In genomic region chr7:4502421-4503090, GRCm38 (mm10) we compare ENCODE assay signal across 8 mouse cellular contexts. TPM values are rescaled to one million over a fixed set of nuclear protein-coding genes. Genes with fewer than 3 reads are reported as not detected.
DNase-seq lines count a peak whose midpoint lies in the region; ATAC-seq and TF ChIP-seq lines count a peak whose summit lies in the region.

No protein-coding gene starts in this region.

- 9% methylated on average over 14 of the region's 14 CpGs for WGBS in forebrain, embryonic 13.5 days
- WGBS in kidney, embryonic 14.5 days = 8% methylated on average over 14 of the region's 14 CpGs
- 5% methylated on average over 14 of the region's 14 CpGs for WGBS in liver, embryonic 14.5 days (ENCODE audit: insufficient replicate concordance)

- no peaks in the 10 kb centered on the region for H3K27me3 ChIP-seq in forebrain, embryonic 13.5 days
- H3K27me3 ChIP-seq in kidney, embryonic 14.5 days (ENCODE audit: control insufficient read depth, insufficient read depth, low read length) = no peaks in the 10 kb centered on the region
- no peaks in the 10 kb centered on the region for H3K27me3 ChIP-seq in liver, embryonic 14.5 days (ENCODE audit: control insufficient read depth, insufficient read depth, low read length)

- TF ChIP-seq EP300 in liver, embryonic 14.5 days (IDR thresholded peaks at IDR 0.05; ENCODE audit: low read depth) = no peak

- H3K27ac ChIP-seq in forebrain, embryonic 13.5 days = no peak overlapping the region
- no peak overlapping the region; the same call in 1 of the 2 replicates for H3K27ac ChIP-seq in kidney, embryonic 14.5 days (ENCODE audit: low read depth, low read length)
- peak overlapping the region; percentile 86 for H3K27ac ChIP-seq in liver, embryonic 14.5 days

- H3K9me3 ChIP-seq in forebrain, embryonic 13.5 days (replicated peaks) = no peaks in the 10 kb centered on the region
- no peaks in the 10 kb centered on the region for H3K9me3 ChIP-seq in kidney, embryonic 14.5 days (ENCODE audit: control insufficient read depth, low read length)
- no peaks in the 10 kb centered on the region for H3K9me3 ChIP-seq in liver, embryonic 14.5 days (ENCODE audit: control insufficient read depth, low read length)

- peaks cover 35% of the 10 kb centered on the region for H3K4me1 ChIP-seq in forebrain, embryonic 13.5 days
- peaks cover 23% of the 10 kb centered on the region for H3K4me1 ChIP-seq in kidney, embryonic 14.5 days (ENCODE audit: control insufficient read depth, insufficient read depth, low read length)
- peaks cover 23 to 40% of the 10 kb centered on the region in 2 experiments for H3K4me1 ChIP-seq in liver, embryonic 14.5 days (replicated peaks; ENCODE audit: control insufficient read depth in 2 of 2, insufficient read depth in 2 of 2, low read length in 1 of 2)

- 0 out of 2 replicates have a peak, but pooled peaks cover 3% of the 10 kb centered on the region for H3K36me3 ChIP-seq in forebrain, embryonic 13.5 days (ENCODE audit: poor library complexity, severe bottlenecking)
- H3K36me3 ChIP-seq in kidney, embryonic 14.5 days (ENCODE audit: control insufficient read depth, insufficient read depth, low read length) = no peaks in the 10 kb centered on the region
- H3K36me3 ChIP-seq in liver, embryonic 14.5 days (replicated peaks; ENCODE audit: control insufficient read depth, insufficient read depth, low read depth) = no peaks in the 10 kb centered on the region; the same call in 1 of the 2 replicates

- ATAC-seq in forebrain, embryonic 13.5 days = peak; percentile 14; the same call in 1 of the 2 replicates
- peak; percentile 16; the same call in 1 of the 2 replicates for ATAC-seq in kidney, embryonic 14.5 days (ENCODE audit: low FRiP score, low TSS enrichment)
- 0 out of 2 replicates have a peak, but pooled peaks have one; percentile 6 for ATAC-seq in liver, embryonic 14.5 days (ENCODE audit: insufficient read depth)

- TF ChIP-seq POLR2A in brain, embryonic 14.5 days (IDR thresholded peaks at IDR 0.05; ENCODE audit: borderline replicate concordance, extremely low read depth, insufficient read depth, insufficient read length, poor library complexity, severe bottlenecking) = no peak

- DNase-seq in cerebellum, adult 11-12 months = peak; percentile 67
- no peak for DNase-seq in cerebellum, postnatal 4 days (ENCODE audit: low spot score in 2 of 2)
- DNase-seq in 3134 (ENCODE audit: extremely low read depth, insufficient read length, low spot score) = peak; percentile 35
- DNase-seq in brain, embryonic 14.5 days (ENCODE audit: low read depth) = peak; percentile 79
- DNase-seq in liver, embryonic 14.5 days (ENCODE audit: low read depth in 3 of 3, low spot score in 3 of 3) = peak; percentile 57 to 79 (median 70)
- peak; percentile 54 to 81 for DNase-seq in right cerebral cortex, postnatal 36 days (ENCODE audit: low spot score in 2 of 2)

- H3K4me3 ChIP-seq in forebrain, embryonic 13.5 days = peak overlapping the region; percentile 77
- H3K4me3 ChIP-seq in kidney, embryonic 14.5 days (ENCODE audit: low read length) = peak overlapping the region; percentile 77
- H3K4me3 ChIP-seq in liver, embryonic 14.5 days (ENCODE audit: insufficient read depth in 1 of 2, low read depth in 2 of 2, low read length in 2 of 2) = peak overlapping the region; percentile 86 to 90

- TF ChIP-seq CTCF in brain, embryonic 14.5 days (IDR thresholded peaks at IDR 0.05; ENCODE audit: borderline replicate concordance, extremely low read depth, insufficient read depth, insufficient read length) = no peak
- TF ChIP-seq CTCF in liver, embryonic 14.5 days (IDR thresholded peaks at IDR 0.05; ENCODE audit: low read depth) = no peak

- H3K9ac ChIP-seq in forebrain, embryonic 13.5 days = 0 out of 2 replicates have a peak overlapping the region, but pooled peaks have one; percentile 95
- H3K9ac ChIP-seq in kidney, embryonic 14.5 days (ENCODE audit: low read depth, low read length) = no peak overlapping the region
- H3K9ac ChIP-seq in liver, embryonic 14.5 days (replicated peaks) = peak overlapping the region; percentile 93

- H3K4me2 ChIP-seq in forebrain, embryonic 13.5 days = peak overlapping the region; percentile 82
- peak overlapping the region; percentile 78 for H3K4me2 ChIP-seq in kidney, embryonic 14.5 days (replicated peaks; ENCODE audit: low read depth, low read length)
- peak overlapping the region; percentile 88 for H3K4me2 ChIP-seq in liver, embryonic 14.5 days (ENCODE audit: low read depth)

RNA-seq across cellular contexts. Expression of gene Ppp1r12c, which starts 1.1 kb away (rescaled TPM):
- polyA plus RNA-seq in brain, embryonic 14.5 days (2012; rRNA removed) = 61.5 and 104 TPM in 2 replicates
- 33.8 and 36.8 TPM in 2 replicates for polyA plus RNA-seq in forebrain, embryonic 13.5 days (2015; fragmentation: Nextera tagmentation; extraction: Ambion mirVana)
- 50.8 and 51.2 TPM in 2 replicates for polyA plus RNA-seq in kidney, embryonic 14.5 days (2014; fragmentation: Nextera tagmentation; extraction: Ambion mirVana)
- polyA plus RNA-seq in liver, embryonic 14.5 days (2012; rRNA removed) = 16.2 and 22.2 TPM in 2 replicates
- polyA plus RNA-seq in liver, embryonic 14.5 days (2014; fragmentation: Nextera tagmentation; extraction: Ambion mirVana) = 15.6 and 22.2 TPM in 2 replicates

RNA-seq across cellular contexts. Expression of gene Tnnt1, which starts 13.6 kb away (rescaled TPM):
- polyA plus RNA-seq in brain, embryonic 14.5 days (2012; rRNA removed) = 3.3 and 3.9 TPM in 2 replicates
- polyA plus RNA-seq in forebrain, embryonic 13.5 days (2015; fragmentation: Nextera tagmentation; extraction: Ambion mirVana) = 3.9 and 5.7 TPM in 2 replicates
- 13.4 and 20.6 TPM in 2 replicates for polyA plus RNA-seq in kidney, embryonic 14.5 days (2014; fragmentation: Nextera tagmentation; extraction: Ambion mirVana)
- 2.0 and 4.0 TPM in 2 replicates for polyA plus RNA-seq in liver, embryonic 14.5 days (2012; rRNA removed)
- 2.6 and 3.3 TPM in 2 replicates for polyA plus RNA-seq in liver, embryonic 14.5 days (2014; fragmentation: Nextera tagmentation; extraction: Ambion mirVana)

RNA-seq across cellular contexts. Expression of gene Tnni3, which starts 21.5 kb away (rescaled TPM):
- 4.2 and 4.3 TPM in 2 replicates for polyA plus RNA-seq in brain, embryonic 14.5 days (2012; rRNA removed)
- polyA plus RNA-seq in forebrain, embryonic 13.5 days (2015; fragmentation: Nextera tagmentation; extraction: Ambion mirVana) = 0.89 and 4.9 TPM in 2 replicates
- 4.9 and 8.1 TPM in 2 replicates for polyA plus RNA-seq in kidney, embryonic 14.5 days (2014; fragmentation: Nextera tagmentation; extraction: Ambion mirVana)
- 0.30 and 0.35 TPM in 2 replicates for polyA plus RNA-seq in liver, embryonic 14.5 days (2012; rRNA removed)
- polyA plus RNA-seq in liver, embryonic 14.5 days (2014; fragmentation: Nextera tagmentation; extraction: Ambion mirVana) = 0.45 TPM in 1 of 2 replicates, not detected in the other

RNA-seq across cellular contexts. Expression of gene Dnaaf3, which starts 29.7 kb away (rescaled TPM):
- polyA plus RNA-seq in brain, embryonic 14.5 days (2012; rRNA removed) = 5.9 and 6.4 TPM in 2 replicates
- 1.4 and 2.0 TPM in 2 replicates for polyA plus RNA-seq in forebrain, embryonic 13.5 days (2015; fragmentation: Nextera tagmentation; extraction: Ambion mirVana)
- 1.3 and 2.4 TPM in 2 replicates for polyA plus RNA-seq in kidney, embryonic 14.5 days (2014; fragmentation: Nextera tagmentation; extraction: Ambion mirVana)
- polyA plus RNA-seq in liver, embryonic 14.5 days (2012; rRNA removed) = 0.39 and 0.42 TPM in 2 replicates
- polyA plus RNA-seq in liver, embryonic 14.5 days (2014; fragmentation: Nextera tagmentation; extraction: Ambion mirVana) = 0.09 TPM in 1 of 2 replicates, not detected in the other

RNA-seq across cellular contexts. Expression of gene Eps8l1, which starts 42.1 kb away (rescaled TPM):
- polyA plus RNA-seq in brain, embryonic 14.5 days (2012; rRNA removed) = 5.6 and 6.9 TPM in 2 replicates
- 4.0 and 5.7 TPM in 2 replicates for polyA plus RNA-seq in forebrain, embryonic 13.5 days (2015; fragmentation: Nextera tagmentation; extraction: Ambion mirVana)
- polyA plus RNA-seq in kidney, embryonic 14.5 days (2014; fragmentation: Nextera tagmentation; extraction: Ambion mirVana) = 3.0 and 6.8 TPM in 2 replicates
- polyA plus RNA-seq in liver, embryonic 14.5 days (2012; rRNA removed) = 1.0 and 1.6 TPM in 2 replicates
- polyA plus RNA-seq in liver, embryonic 14.5 days (2014; fragmentation: Nextera tagmentation; extraction: Ambion mirVana) = 0.10 and 1.2 TPM in 2 replicates

Comparison
In these comparisons a context has a peak if more than half of its experiments do, and no peak if none do; other contexts are left out.
1. DNase-seq: peak in cerebellum, adult 11-12 months (single experiment), 3134 (single experiment), brain, embryonic 14.5 days (single experiment), liver, embryonic 14.5 days (3 of 3) and right cerebral cortex, postnatal 36 days (2 of 2); none in cerebellum, postnatal 4 days (0 of 2).
2. Peak in every context shown above with its lines, with median percentiles within 50 percentile points of each other: ATAC-seq, H3K4me2 ChIP-seq and H3K4me3 ChIP-seq.